Mouse (Mus musculus) kidney, adult 11 months (tissue): ENCODE data around the gene Rabac1.
A peak's percentile ranks its signal among the peaks of the same experiment; 100 is the strongest.

Source experiments
- DNase-seq: peaks from one replicate; pipeline ENCODE4 v3.0.0; 2022

Gene Rabac1

GRCm38 (mm10) chr7:24978781-24979180 is 6.2 kb upstream of the Rabac1 start:
- no peak for DNase-seq

DNA sequence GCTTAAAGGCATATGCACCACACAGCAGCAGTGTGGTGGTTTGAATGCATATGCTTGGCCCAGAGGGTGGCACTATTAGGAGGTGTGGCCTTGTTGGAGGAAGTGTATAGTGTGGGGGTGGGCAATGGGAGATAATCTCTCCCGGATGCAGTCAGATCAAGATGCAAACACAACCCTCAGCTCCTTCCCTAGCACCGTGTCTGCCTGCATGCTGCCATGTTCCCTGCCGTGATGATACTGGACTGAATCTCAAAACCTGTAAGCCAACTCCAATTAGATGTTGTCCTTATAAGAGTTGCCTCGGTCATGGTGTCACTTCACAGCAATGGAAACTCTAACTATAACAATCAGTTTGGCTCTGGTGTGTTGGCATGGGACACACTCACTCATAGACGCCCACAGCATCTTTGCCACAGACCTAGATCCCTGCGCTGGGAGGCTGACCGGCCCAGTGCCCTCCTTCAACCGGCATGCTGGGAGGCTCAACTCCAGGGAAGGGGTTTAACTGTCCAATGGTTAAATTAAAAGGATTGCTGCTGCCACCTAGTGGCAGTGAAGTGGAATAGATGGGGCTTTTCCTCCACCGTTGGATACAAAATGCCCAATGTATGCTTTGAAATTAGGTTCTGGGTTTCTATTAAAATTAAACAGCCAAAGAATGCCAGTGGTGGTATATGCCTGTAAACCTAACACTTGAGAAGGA is 2.5 kb upstream of the Rabac1 start:
- peak; percentile 20 for DNase-seq

GRCm38 (mm10) chr7:24973902-24974301 is 1.3 kb upstream of the Rabac1 start:
- DNase-seq = no peak

GRCm38 (mm10) chr7:24973208-24973607 is 654 bp upstream of the Rabac1 start:
- DNase-seq = no peak

- no peak for DNase-seq
These were observed 1.1 kb downstream of the Rabac1 start for GRCm38 (mm10) chr7:24971261-24971971.

DNA sequence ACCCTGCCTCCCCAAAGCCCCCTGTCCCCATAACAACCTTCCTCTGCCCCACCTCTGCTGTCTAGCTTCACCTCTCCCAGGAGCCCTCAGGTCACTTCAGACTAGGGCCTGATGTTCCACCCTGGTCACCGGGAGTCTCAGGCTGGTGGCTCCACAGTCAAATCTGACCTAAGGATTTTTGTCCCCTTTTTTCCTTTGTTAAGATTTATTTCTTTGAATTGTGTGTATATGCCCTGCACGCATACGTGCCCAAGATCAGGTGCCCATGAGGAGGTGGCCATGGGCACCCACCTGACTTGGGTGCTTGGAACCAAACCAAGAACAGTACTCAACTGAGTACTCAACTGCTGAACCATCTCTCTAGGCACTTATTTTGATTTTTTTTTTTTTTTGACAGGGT is 2.2 kb downstream of the Rabac1 start:
- no peak for DNase-seq

GRCm38 (mm10) chr7:24969805-24970204 is 2.7 kb downstream of the Rabac1 start:
- no peak for DNase-seq

DNA sequence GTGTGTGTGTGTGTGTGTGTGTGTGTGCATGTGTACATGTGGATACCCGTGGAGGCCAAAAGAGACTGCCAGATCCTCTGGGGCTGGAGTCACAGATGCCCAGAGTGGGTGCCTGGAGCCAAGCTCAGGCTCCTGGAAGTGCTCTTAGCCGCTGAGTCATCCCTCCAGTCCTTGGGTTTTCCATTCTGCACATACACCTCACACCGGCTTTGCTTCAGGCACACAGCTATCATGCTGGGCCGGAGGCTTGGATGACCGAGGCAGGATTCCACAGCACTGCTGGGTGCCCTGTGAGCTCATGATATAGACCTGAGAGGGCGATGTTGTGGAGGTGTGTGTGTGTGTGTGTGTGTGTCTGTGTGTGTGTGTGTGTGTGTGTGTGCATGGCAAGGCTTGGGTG is 4.1 kb downstream of the Rabac1 start:
- DNase-seq = no peak

DNA sequence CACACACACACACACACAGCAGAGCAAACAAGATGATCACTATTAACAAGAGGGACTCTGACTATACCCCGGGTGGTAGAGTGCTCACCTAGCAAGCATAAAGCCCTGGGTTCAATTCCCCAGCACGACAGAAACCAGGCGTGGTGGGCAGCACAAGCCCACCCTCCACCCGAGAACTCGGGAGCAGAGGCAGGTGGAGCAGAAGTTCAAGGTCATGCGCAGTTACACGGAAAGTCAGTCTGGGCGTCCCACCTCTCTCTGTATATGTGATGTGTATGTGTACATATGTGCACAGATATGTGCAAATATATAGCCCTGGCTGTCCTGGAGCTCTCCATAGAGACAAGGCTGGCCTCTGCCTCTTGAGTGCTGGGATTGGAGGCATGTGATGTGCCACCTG is 4.6 kb downstream of the Rabac1 start:
- no peak for DNase-seq

DNA sequence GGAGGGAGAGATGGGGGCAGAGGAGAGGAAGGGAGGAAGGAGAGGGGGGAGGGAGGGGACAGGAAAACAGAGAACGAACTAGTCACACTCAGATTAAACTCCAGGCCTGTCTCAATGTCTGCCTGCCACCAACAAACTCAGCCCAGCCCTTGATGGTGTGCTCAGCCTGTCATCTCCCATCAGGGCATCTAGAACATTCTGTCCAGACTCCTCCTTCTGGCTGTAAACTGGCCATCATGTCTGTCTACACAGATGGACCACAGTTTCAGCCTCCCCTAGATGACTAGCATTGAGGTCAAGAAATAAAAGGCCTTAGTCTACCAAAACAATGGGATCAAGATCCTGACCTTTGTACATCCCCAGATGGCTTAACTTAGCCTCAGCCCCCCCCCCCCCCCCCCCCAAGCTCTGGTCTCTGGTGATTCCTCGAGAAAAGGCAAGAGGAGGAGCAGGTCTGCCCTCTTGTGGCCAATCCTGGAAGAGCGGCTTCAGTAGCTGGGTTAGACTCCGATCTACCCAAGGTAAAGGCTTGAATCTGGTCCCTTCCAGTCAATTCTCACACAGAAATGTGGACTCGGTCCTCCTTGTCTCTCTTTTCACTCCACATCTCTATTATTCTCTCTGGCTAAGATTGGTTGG is 7.5 kb downstream of the Rabac1 start:
- peak; percentile 65 for DNase-seq

GRCm38 (mm10) chr7:24964288-24964687 is 8.3 kb downstream of the Rabac1 start:
- no peak for DNase-seq

DNA sequence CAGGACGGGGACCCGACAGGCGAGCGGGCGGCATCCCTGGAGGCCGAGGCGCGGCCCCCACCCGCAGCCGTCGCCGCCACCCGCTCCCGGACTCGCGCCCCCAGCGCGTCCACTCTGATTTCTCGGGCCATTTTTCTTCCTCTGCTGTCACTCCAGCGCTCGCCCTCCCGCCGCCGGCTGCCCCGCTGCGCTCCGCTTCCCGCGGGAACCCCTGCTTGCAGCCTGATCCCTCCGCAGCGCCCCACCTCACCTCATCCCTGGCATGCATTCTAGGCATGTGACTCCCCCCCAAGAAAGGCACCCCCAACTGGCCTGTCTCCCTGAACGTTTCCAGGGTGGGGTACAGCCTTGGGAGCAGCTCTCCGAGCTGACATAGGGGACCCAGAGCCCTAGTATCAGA is 17.3 kb downstream of the Rabac1 start:
- no peak for DNase-seq

- DNase-seq = no peak
These were observed 18.1 kb downstream of the Rabac1 start for GRCm38 (mm10) chr7:24954450-24954849.

- DNase-seq = no peak
These were observed 18.6 kb downstream of the Rabac1 start for GRCm38 (mm10) chr7:24953966-24954365.

GRCm38 (mm10) chr7:24949958-24950623 is 22.5 kb downstream of the Rabac1 start:
- DNase-seq = no peak

GRCm38 (mm10) chr7:24948774-24949173 is 23.8 kb downstream of the Rabac1 start:
- DNase-seq = no peak

GRCm38 (mm10) chr7:24947316-24948048 is 25.1 kb downstream of the Rabac1 start:
- DNase-seq = no peak

DNA sequence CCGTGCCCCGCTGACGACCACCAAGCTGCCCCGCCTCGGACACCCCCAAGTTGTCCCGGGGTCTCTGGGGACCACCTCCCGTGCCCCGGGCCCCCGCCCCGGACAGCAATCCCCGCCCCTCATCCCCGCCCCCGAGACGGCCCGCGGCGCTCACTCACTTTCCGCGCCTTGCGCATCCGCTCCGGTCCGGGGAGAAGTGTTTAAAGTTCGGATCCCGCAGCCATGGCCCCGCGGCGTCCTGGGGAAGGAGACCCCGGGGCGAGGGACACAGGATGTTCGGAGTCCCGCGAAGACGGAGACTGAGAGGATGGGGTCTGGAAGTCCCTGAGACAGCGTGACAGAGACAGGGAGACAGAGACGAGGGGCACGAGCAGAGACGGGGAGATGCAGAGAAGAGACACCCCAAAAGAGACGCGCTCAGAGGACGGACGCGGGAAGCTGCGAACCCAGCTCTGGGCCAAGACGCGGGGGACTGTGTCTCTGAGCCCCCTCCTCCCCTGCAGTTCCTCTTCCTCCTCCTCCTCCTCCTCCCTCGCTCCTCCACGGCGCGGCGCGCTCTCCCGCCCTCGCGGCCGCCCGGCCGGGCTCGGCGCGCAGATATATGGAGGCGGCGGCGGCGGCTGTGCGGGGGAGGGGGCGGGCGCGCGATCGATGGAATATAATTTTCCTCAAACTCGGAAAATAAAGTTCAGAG is 28.1 kb downstream of the Rabac1 start, which contains the start of gene Gm4881:
Gene Gm4881, minus strand, starts transcription at position 238 of the 694 bp plus-strand sequence.
- no peak for DNase-seq

GRCm38 (mm10) chr7:24943641-24944040 is 28.9 kb downstream of the Rabac1 start:
- DNase-seq = no peak

- DNase-seq = no peak
These were observed 40.9 kb downstream of the Rabac1 start for GRCm38 (mm10) chr7:24931651-24932050.

GRCm38 (mm10) chr7:24930475-24930874 is 42.1 kb downstream of the Rabac1 start:
- no peak for DNase-seq
